10 mouse cellular contexts compared by ENCODE assay signal in the genomic region with DNA sequence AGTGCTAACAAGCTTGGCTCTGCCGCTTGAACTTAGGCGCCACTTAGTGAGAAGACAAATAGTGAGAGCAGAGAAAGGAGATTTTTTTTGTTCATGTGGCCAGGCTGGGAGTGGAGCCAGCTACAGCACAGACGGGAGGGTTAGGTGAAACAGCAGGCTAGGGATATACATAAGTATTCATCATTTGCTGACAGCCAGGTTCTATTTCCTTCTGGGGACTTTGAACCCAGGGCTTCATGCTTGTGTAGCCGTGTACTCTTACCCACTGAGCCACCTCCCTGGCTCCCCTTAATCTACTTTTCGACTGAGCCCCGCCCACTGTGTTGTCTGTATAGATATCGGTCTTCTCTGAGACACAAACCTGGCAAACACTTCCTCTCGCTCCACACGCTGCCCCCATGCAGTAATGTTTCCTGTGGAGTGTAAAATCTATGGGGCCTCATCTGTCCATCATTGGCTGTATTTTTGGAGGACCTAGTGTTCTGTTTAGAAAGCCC. TPM values are rescaled to one million over a fixed set of nuclear protein-coding genes. Genes with fewer than 3 reads are reported as not detected.
DNase-seq lines count a peak whose midpoint lies in the region; ATAC-seq and TF ChIP-seq lines count a peak whose summit lies in the region.
"Had no signal": no experiment of that assay in that cellular context is flagged by ENCODE, and none has a peak within 500 bp of the region (broad histone marks: within the 10 kb centered on the region; RNA-seq: fewer than 3 reads in every experiment).

No protein-coding gene starts in this region.

- peaks cover 14% of the 10 kb centered on the region; the same call in 1 of the 2 replicates for H3K4me1 ChIP-seq in heart, embryonic 13.5 days
- no peaks in the 10 kb centered on the region for H3K4me1 ChIP-seq in heart, adult 2 months (ENCODE audit: control insufficient read depth, insufficient read depth, low read length)
- peaks cover 40% of the 10 kb centered on the region for H3K4me1 ChIP-seq in liver, embryonic 13.5 days (replicated peaks)
- H3K4me1 ChIP-seq in heart, embryonic 10.5 days, result peaks cover 9% of the 10 kb centered on the region
- H3K4me1 ChIP-seq: midbrain, embryonic 12.5 days had no signal

- DNase-seq in heart, adult 2 months, result no peak
- peak; percentile 66 for DNase-seq in 416B (ENCODE audit: low read depth)
- DNase-seq in c-Kit-negative CD71-positive TER-119-positive erythroid progenitor cells, embryonic 14.5 days (ENCODE audit: low read depth, low spot score), result peak; percentile 40
- DNase-seq in liver, embryonic 13.5 days, result peak; percentile 68
- DNase-seq in adrenal gland, adult 18-20 months (ENCODE audit: low spot score in 2 of 2), result no peak
- DNase-seq in layer of hippocampus, postnatal 25 days (ENCODE audit: extremely low spot score in 1 of 2, low spot score in 1 of 2), result no peak
- no peak for DNase-seq in heart, embryonic 10.5 days (ENCODE audit: low spot score)

- intact Hi-C loops in heart, adult 2 months (cut with DNase I), result loop anchor here (2.0 kb wide), 1 partner anchor 27 kb away; no protein-coding TSS in a partner anchor

- H3K4me2 ChIP-seq in heart, embryonic 13.5 days, result peak overlapping the region; percentile 3; the same call in 1 of the 2 replicates
- H3K4me2 ChIP-seq in liver, embryonic 13.5 days, result peak overlapping the region; percentile 44
- H3K4me2 ChIP-seq: midbrain, embryonic 12.5 days had no signal

- no peaks in the 10 kb centered on the region for H3K79me2 ChIP-seq in heart, adult 2 months (replicated peaks; ENCODE audit: control insufficient read depth, insufficient read depth, low read length)

- H3K27me3 ChIP-seq in heart, embryonic 13.5 days (replicated peaks), result peaks cover 53% of the 10 kb centered on the region
- H3K27me3 ChIP-seq in heart, adult 2 months (ENCODE audit: control insufficient read depth, insufficient read depth, low read length), result no peaks in the 10 kb centered on the region
- H3K27me3 ChIP-seq in liver, embryonic 13.5 days, result no peaks in the 10 kb centered on the region
- H3K27me3 ChIP-seq in heart, embryonic 10.5 days (ENCODE audit: insufficient read depth, poor library complexity, severe bottlenecking), result peaks cover 26% of the 10 kb centered on the region

- H3K4me3 ChIP-seq in heart, embryonic 13.5 days, result no peak overlapping the region
- no peak overlapping the region for H3K4me3 ChIP-seq in heart, adult 2 months
- no peak overlapping the region; the same call in 1 of the 2 replicates for H3K4me3 ChIP-seq in liver, embryonic 13.5 days (replicated peaks)
- no peak overlapping the region for H3K4me3 ChIP-seq in heart, embryonic 10.5 days
- H3K4me3 ChIP-seq: midbrain, embryonic 12.5 days had no signal

- no peak overlapping the region for H3K9ac ChIP-seq in heart, embryonic 13.5 days
- no peak overlapping the region for H3K9ac ChIP-seq in heart, adult 2 months (ENCODE audit: low read depth, low read length)
- H3K9ac ChIP-seq in liver, embryonic 13.5 days, result peak overlapping the region; percentile 20; the same call in 1 of the 2 replicates
- H3K9ac ChIP-seq: midbrain, embryonic 12.5 days had no signal

- no peaks in the 10 kb centered on the region for H3K9me3 ChIP-seq in heart, embryonic 13.5 days
- no peaks in the 10 kb centered on the region for H3K9me3 ChIP-seq in liver, embryonic 13.5 days (replicated peaks)
- H3K9me3 ChIP-seq in heart, embryonic 10.5 days, result no peaks in the 10 kb centered on the region
- H3K9me3 ChIP-seq: midbrain, embryonic 12.5 days had no signal

- no peak for ATAC-seq in heart, embryonic 13.5 days (ENCODE audit: extremely low read depth, insufficient number of reproducible peaks, low FRiP score, low TSS enrichment)
- peak; percentile 88 for ATAC-seq in liver, embryonic 13.5 days (ENCODE audit: low read depth)

- no peaks in the 10 kb centered on the region for H3K36me3 ChIP-seq in heart, embryonic 13.5 days
- H3K36me3 ChIP-seq in heart, adult 2 months (ENCODE audit: control insufficient read depth, insufficient read depth, low read length), result no peaks in the 10 kb centered on the region
- no peaks in the 10 kb centered on the region for H3K36me3 ChIP-seq in liver, embryonic 13.5 days
- no peaks in the 10 kb centered on the region for H3K36me3 ChIP-seq in heart, embryonic 10.5 days
- H3K36me3 ChIP-seq: midbrain, embryonic 12.5 days had no signal

- no peak for TF ChIP-seq CTCF in heart, adult 2 months (IDR thresholded peaks at IDR 0.05)

- TF ChIP-seq EP300 in heart, adult 2 months (IDR thresholded peaks at IDR 0.05; ENCODE audit: insufficient read depth, low read depth, low read length), result no peak

- TF ChIP-seq POLR2A in heart, adult 2 months (IDR thresholded peaks at IDR 0.05; ENCODE audit: insufficient read depth, low read depth, low read length), result no peak

- 37% methylated on average over 9 of the region's 9 CpGs for WGBS in heart, embryonic 13.5 days
- whole genome bisulfite sequencing in heart, adult 2 months, result 29% methylated on average over 9 of the region's 9 CpGs
- WGBS in liver, embryonic 13.5 days (ENCODE audit: insufficient replicate concordance), result 19% methylated on average over 9 of the region's 9 CpGs
- WGBS in heart, embryonic 10.5 days, result 50% methylated on average over 9 of the region's 9 CpGs

- no peak overlapping the region for H3K27ac ChIP-seq in heart, embryonic 13.5 days (replicated peaks)
- no peak overlapping the region for H3K27ac ChIP-seq in heart, adult 2 months
- H3K27ac ChIP-seq in liver, embryonic 13.5 days, result peak overlapping the region; percentile 85
- H3K27ac ChIP-seq in heart, embryonic 10.5 days, result no peak overlapping the region; the same call in 1 of the 2 replicates
- H3K27ac ChIP-seq: midbrain, embryonic 12.5 days had no signal

RNA-seq across cellular contexts. Expression of gene Slc25a1, which starts 11.3 kb away (rescaled TPM):
- polyA plus RNA-seq in heart, embryonic 13.5 days (2015; fragmentation: Nextera tagmentation; extraction: Ambion mirVana), result 34.8 and 38.0 TPM in 2 replicates
- total RNA-seq in heart, adult 2 months (2021), result 1 to 10 TPM; 6.8 to 7.3 TPM
- 32.3 and 65.5 TPM in 2 replicates for polyA plus RNA-seq in heart, adult 2 months (2012; rRNA removed)
- polyA plus RNA-seq in liver, embryonic 13.5 days (2015; fragmentation: Nextera tagmentation; extraction: Ambion mirVana), result 78.6 and 83.0 TPM in 2 replicates
- total RNA-seq in adrenal gland, adult 18-20 months (2021), result 100 to 1,000 TPM; 368 to 895 TPM
- total RNA-seq in layer of hippocampus, postnatal 25 days (2021), result 10 to 100 TPM; 52.6 to 53.5 TPM
- 46.6 and 73.7 TPM in 2 replicates for polyA plus RNA-seq in heart, embryonic 10.5 days (2016; fragmentation: Nextera tagmentation; extraction: Ambion mirVana)

RNA-seq across cellular contexts. Expression of gene Gsc2, which starts 24.4 kb away (rescaled TPM):
- not detected in 2 replicates for polyA plus RNA-seq in heart, embryonic 13.5 days (2015; fragmentation: Nextera tagmentation; extraction: Ambion mirVana)
- not detected for total RNA-seq in heart, adult 2 months (2021)
- polyA plus RNA-seq in heart, adult 2 months (2012; rRNA removed), result not detected in 2 replicates
- not detected in 2 replicates for polyA plus RNA-seq in liver, embryonic 13.5 days (2015; fragmentation: Nextera tagmentation; extraction: Ambion mirVana)
- total RNA-seq in adrenal gland, adult 18-20 months (2021), result not detected
- total RNA-seq in layer of hippocampus, postnatal 25 days (2021), result not detected
- 0.20 and 0.44 TPM in 2 replicates for polyA plus RNA-seq in heart, embryonic 10.5 days (2016; fragmentation: Nextera tagmentation; extraction: Ambion mirVana)
- polyA plus RNA-seq: inflammation-experienced regulatory T-cells, adult 6 months had no signal

RNA-seq across cellular contexts. Expression of gene Ess2, which starts 28.2 kb away (rescaled TPM):
- 27.5 and 29.8 TPM in 2 replicates for polyA plus RNA-seq in heart, embryonic 13.5 days (2015; fragmentation: Nextera tagmentation; extraction: Ambion mirVana)
- 1 to 10 TPM; 8.0 to 8.3 TPM for total RNA-seq in heart, adult 2 months (2021)
- polyA plus RNA-seq in heart, adult 2 months (2012; rRNA removed), result 11.4 and 12.6 TPM in 2 replicates
- 11.7 and 11.8 TPM in 2 replicates for polyA plus RNA-seq in liver, embryonic 13.5 days (2015; fragmentation: Nextera tagmentation; extraction: Ambion mirVana)
- 10 to 100 TPM; 13.6 to 15.0 TPM for total RNA-seq in adrenal gland, adult 18-20 months (2021)
- 10 to 100 TPM; 26.3 to 32.1 TPM for total RNA-seq in layer of hippocampus, postnatal 25 days (2021)
- 39.7 and 39.9 TPM in 2 replicates for polyA plus RNA-seq in heart, embryonic 10.5 days (2016; fragmentation: Nextera tagmentation; extraction: Ambion mirVana)

RNA-seq across cellular contexts. Expression of gene Tssk2, which starts 40.9 kb away (rescaled TPM):
- not detected in 2 replicates for polyA plus RNA-seq in heart, embryonic 13.5 days (2015; fragmentation: Nextera tagmentation; extraction: Ambion mirVana)
- total RNA-seq in heart, adult 2 months (2021), result not detected
- 0.33 and 0.44 TPM in 2 replicates for polyA plus RNA-seq in heart, adult 2 months (2012; rRNA removed)
- not detected in 2 replicates for polyA plus RNA-seq in liver, embryonic 13.5 days (2015; fragmentation: Nextera tagmentation; extraction: Ambion mirVana)
- total RNA-seq in adrenal gland, adult 18-20 months (2021), result not detected
- not detected for total RNA-seq in layer of hippocampus, postnatal 25 days (2021)
- not detected in 2 replicates for polyA plus RNA-seq in heart, embryonic 10.5 days (2016; fragmentation: Nextera tagmentation; extraction: Ambion mirVana)
- polyA plus RNA-seq: midbrain, embryonic 12.5 days had no signal

RNA-seq across cellular contexts. Expression of gene Vpreb2, which starts 40.9 kb away (rescaled TPM):
- not detected in 2 replicates for polyA plus RNA-seq in heart, embryonic 13.5 days (2015; fragmentation: Nextera tagmentation; extraction: Ambion mirVana)
- not detected for total RNA-seq in heart, adult 2 months (2021)
- not detected in 2 replicates for polyA plus RNA-seq in heart, adult 2 months (2012; rRNA removed)
- 0.30 TPM in 1 of 2 replicates, not detected in the other for polyA plus RNA-seq in liver, embryonic 13.5 days (2015; fragmentation: Nextera tagmentation; extraction: Ambion mirVana)
- total RNA-seq in adrenal gland, adult 18-20 months (2021), result under 1 TPM in 1 of 2 experiments, not detected in 1; 0.42 TPM
- total RNA-seq in layer of hippocampus, postnatal 25 days (2021), result not detected
- polyA plus RNA-seq in heart, embryonic 10.5 days (2016; fragmentation: Nextera tagmentation; extraction: Ambion mirVana), result not detected in 2 replicates
- polyA plus RNA-seq: inflammation-experienced regulatory T-cells, adult 6 months; midbrain, embryonic 12.5 days had no signal

Comparison
In these comparisons a context has a peak if more than half of its experiments do, and no peak if none do; other contexts are left out.
1. DNase-seq: peak in 416B (single experiment), c-Kit-negative CD71-positive TER-119-positive erythroid progenitor cells, embryonic 14.5 days (single experiment) and liver, embryonic 13.5 days (single experiment); none in heart, adult 2 months (0 of 2), adrenal gland, adult 18-20 months (0 of 2), layer of hippocampus, postnatal 25 days (0 of 2) and heart, embryonic 10.5 days (single experiment).